Mouse (Mus musculus): ENCODE data around the gene Wdr27. TPM values are rescaled to one million over a fixed set of nuclear protein-coding genes. Genes with fewer than 3 reads are reported as not detected.

Wdr27 gene
- polyA plus RNA-seq, 1 experiment from 2014 or later, result 2.0 TPM

- H3K27me3 ChIP-seq (replicated peaks; ENCODE audit: control insufficient read depth, insufficient read depth, low read length), result no peaks in the 10 kb centered on the region
- 88% methylated on average over 5 of the region's 5 CpGs for WGBS
- H3K4me2 ChIP-seq, result no peak overlapping the region
- no peaks in the 10 kb centered on the region for H3K4me1 ChIP-seq (replicated peaks; ENCODE audit: control insufficient read depth, insufficient read depth, low read length)
- no peaks in the 10 kb centered on the region for H3K9me3 ChIP-seq (ENCODE audit: control insufficient read depth, low read length)
- ATAC-seq (replicated peaks; ENCODE audit: low FRiP score) (no peak), DNase-seq (ENCODE audit: low spot score) (no peak)
- no peak overlapping the region for H3K27ac ChIP-seq (ENCODE audit: low read depth, low read length)
- H3K4me3 ChIP-seq (ENCODE audit: low read depth, low read length), result no peak overlapping the region
- no peak overlapping the region for H3K9ac ChIP-seq (ENCODE audit: low read depth, low read length)
- H3K36me3 ChIP-seq (ENCODE audit: control insufficient read depth, insufficient read depth, low read length), result no peaks in the 10 kb centered on the region
These were observed 163.6 kb downstream of the Wdr27 start for GRCm38 (mm10) chr17:14779356-14779755.

- ATAC-seq (replicated peaks; ENCODE audit: low FRiP score) (no peak), DNase-seq (ENCODE audit: low spot score) (no peak)
- no peaks in the 10 kb centered on the region for H3K36me3 ChIP-seq (ENCODE audit: control insufficient read depth, insufficient read depth, low read length)
- no peaks in the 10 kb centered on the region for H3K9me3 ChIP-seq (ENCODE audit: control insufficient read depth, low read length)
- no peak overlapping the region for H3K9ac ChIP-seq (ENCODE audit: low read depth, low read length)
- no peak overlapping the region for H3K27ac ChIP-seq (ENCODE audit: low read depth, low read length)
- no peaks in the 10 kb centered on the region for H3K27me3 ChIP-seq (replicated peaks; ENCODE audit: control insufficient read depth, insufficient read depth, low read length)
- H3K4me1 ChIP-seq (replicated peaks; ENCODE audit: control insufficient read depth, insufficient read depth, low read length), result no peaks in the 10 kb centered on the region
- no peak overlapping the region for H3K4me2 ChIP-seq
- 72% methylated on average over 4 of the region's 4 CpGs for WGBS
- H3K4me3 ChIP-seq (ENCODE audit: low read depth, low read length), result no peak overlapping the region
These were observed 171.6 kb downstream of the Wdr27 start for GRCm38 (mm10) chr17:14771339-14771738.

GRCm38 (mm10) chr17:14770377-14770776 lies 172.6 kb downstream of the Wdr27 start:
- Histone ChIP-seq H3K4me2 (no peak overlapping the region), H3K4me1 (replicated peaks; ENCODE audit: control insufficient read depth, insufficient read depth, low read length) (no peaks in the 10 kb centered on the region), H3K9me3 (ENCODE audit: control insufficient read depth, low read length) (no peaks in the 10 kb centered on the region), H3K27ac (ENCODE audit: low read depth, low read length) (no peak overlapping the region), H3K36me3 (ENCODE audit: control insufficient read depth, insufficient read depth, low read length) (no peaks in the 10 kb centered on the region), H3K9ac (ENCODE audit: low read depth, low read length) (no peak overlapping the region), H3K27me3 (replicated peaks; ENCODE audit: control insufficient read depth, insufficient read depth, low read length) (no peaks in the 10 kb centered on the region), H3K4me3 (ENCODE audit: low read depth, low read length) (no peak overlapping the region)
- WGBS, result 66% methylated on average over 5 of the region's 5 CpGs
- ATAC-seq (replicated peaks; ENCODE audit: low FRiP score) (no peak), DNase-seq (ENCODE audit: low spot score) (no peak)

Other genes starting within 250 kb of the Wdr27 start
- gene Thbs2, start 248.9 kb downstream of the Wdr27 start, polyA plus RNA-seq (2014; fragmentation: Nextera tagmentation; extraction: Ambion mirVana), result 0.78 and 1.0 TPM in 2 replicates
- gene 1600012H06Rik, start within 50 bp of the Wdr27 start, polyA plus RNA-seq (2014; fragmentation: Nextera tagmentation; extraction: Ambion mirVana), result 19.9 and 22.2 TPM in 2 replicates
- 137 and 150 TPM in 2 replicates for gene Phf10, start 18.1 kb upstream of the Wdr27 start, polyA plus RNA-seq (2014; fragmentation: Nextera tagmentation; extraction: Ambion mirVana)
- 8.1 and 8.2 TPM in 2 replicates for gene 9030025P20Rik, start 35.3 kb upstream of the Wdr27 start, polyA plus RNA-seq (2014; fragmentation: Nextera tagmentation; extraction: Ambion mirVana)
- gene Gm3417, start 35.6 kb upstream of the Wdr27 start, polyA plus RNA-seq (2014; fragmentation: Nextera tagmentation; extraction: Ambion mirVana), result 1.3 and 2.6 TPM in 2 replicates
- 5.4 and 5.6 TPM in 2 replicates for gene Gm3435, start 67.0 kb upstream of the Wdr27 start, polyA plus RNA-seq (2014; fragmentation: Nextera tagmentation; extraction: Ambion mirVana)
- 67.2 and 73.1 TPM in 2 replicates for gene Ermard, start 98.0 kb upstream of the Wdr27 start, polyA plus RNA-seq (2014; fragmentation: Nextera tagmentation; extraction: Ambion mirVana)
- gene Tcte3, start 98.3 kb upstream of the Wdr27 start, polyA plus RNA-seq (2014; fragmentation: Nextera tagmentation; extraction: Ambion mirVana), result 3.9 and 4.4 TPM in 2 replicates
- gene Gm3448, start 98.4 kb upstream of the Wdr27 start, polyA plus RNA-seq (2014; fragmentation: Nextera tagmentation; extraction: Ambion mirVana), result 3.0 and 4.6 TPM in 2 replicates